Mouse (Mus musculus): ENCODE data around the gene Ajm1. TPM values are rescaled to one million over a fixed set of nuclear protein-coding genes. Genes with fewer than 3 reads are reported as not detected.

Gene Ajm1
- polyA plus RNA-seq, 1 experiment from 2014 or later, result 8.1 TPM

GRCm38 (mm10) chr2:25582466-25583119, 1.0 kb upstream of the Ajm1 start:
- peak; percentile 14; the same call in 1 of the 2 replicates for ATAC-seq (ENCODE audit: low FRiP score)
- no peak overlapping the region for H3K4me2 ChIP-seq
- H3K4me1 ChIP-seq (replicated peaks), result peaks cover 62% of the 10 kb centered on the region
- H3K27me3 ChIP-seq, result peaks cover 34% of the 10 kb centered on the region
- 42% methylated on average over 12 of the region's 12 CpGs for WGBS
- H3K36me3 ChIP-seq, result peaks cover 44% of the 10 kb centered on the region
- peak overlapping the region; percentile 65 for H3K27ac ChIP-seq
- H3K9ac ChIP-seq, result peak overlapping the region; percentile 43; the same call in 1 of the 2 replicates
- no peak overlapping the region for H3K4me3 ChIP-seq
- no peaks in the 10 kb centered on the region for H3K9me3 ChIP-seq

DNA sequence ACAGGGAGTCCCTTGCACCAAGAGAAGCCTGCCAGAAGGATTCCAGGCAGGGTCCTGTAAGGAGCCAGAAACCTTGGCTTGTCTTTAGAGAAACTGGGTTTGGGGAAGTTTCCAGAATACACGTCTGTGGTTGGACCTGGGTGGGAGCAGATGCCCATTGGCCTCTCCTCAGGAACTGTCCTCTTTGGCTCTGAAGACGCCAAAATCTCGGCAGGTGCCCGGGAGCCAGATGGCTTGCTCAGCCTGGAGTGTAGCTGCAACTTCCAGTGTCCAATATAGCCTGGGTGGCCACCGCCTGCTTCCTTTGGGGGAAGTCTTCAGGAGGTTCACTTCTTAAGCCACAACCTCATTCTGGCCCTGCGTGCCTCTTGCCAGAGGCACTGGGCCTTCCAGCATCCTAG, 344 bp upstream of the Ajm1 start:
- peak overlapping the region; percentile 65; the same call in 1 of the 2 replicates for H3K4me2 ChIP-seq
- H3K27me3 ChIP-seq, result peaks cover 41% of the 10 kb centered on the region
- H3K27ac ChIP-seq, result peak overlapping the region; percentile 65
- peaks cover 68% of the 10 kb centered on the region for H3K4me1 ChIP-seq (replicated peaks)
- 31% methylated on average over 6 of the region's 6 CpGs for WGBS
- ATAC-seq (ENCODE audit: low FRiP score), result no peak; the same call in 1 of the 2 replicates
- H3K36me3 ChIP-seq, result peaks cover 38% of the 10 kb centered on the region
- no peaks in the 10 kb centered on the region for H3K9me3 ChIP-seq
- peak overlapping the region; percentile 39; the same call in 1 of the 2 replicates for H3K9ac ChIP-seq
- H3K4me3 ChIP-seq, result no peak overlapping the region; the same call in 1 of the 2 replicates

DNA sequence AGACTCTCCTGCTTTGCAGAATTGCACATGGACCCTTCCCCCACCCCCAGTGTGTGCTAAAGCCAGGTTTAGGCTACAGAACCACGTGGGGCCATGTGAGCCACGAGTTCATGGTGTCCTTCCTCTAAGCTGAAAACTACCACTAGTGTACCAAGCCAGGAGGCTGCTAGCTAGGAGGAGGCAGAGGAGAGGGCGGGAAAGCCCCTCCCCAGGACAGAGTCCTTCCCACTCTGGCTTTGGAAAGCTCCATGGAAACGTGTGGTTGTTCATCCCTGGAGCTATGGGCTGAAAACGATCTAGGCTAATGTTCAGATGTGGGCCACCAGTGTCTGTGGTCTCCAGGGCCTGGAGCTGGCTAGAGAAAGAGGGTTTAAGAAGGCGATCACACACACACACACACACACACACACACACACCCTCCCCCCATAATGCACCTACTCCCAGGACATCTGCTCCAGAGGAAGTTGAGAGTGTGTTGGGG, 896 bp downstream of the Ajm1 start:
- peaks cover 74% of the 10 kb centered on the region for H3K4me1 ChIP-seq (replicated peaks)
- peak overlapping the region; percentile 52 for H3K4me3 ChIP-seq
- 44% methylated on average over 6 of the region's 6 CpGs for whole genome bisulfite sequencing
- H3K27ac ChIP-seq, result no peak overlapping the region
- peaks cover 27% of the 10 kb centered on the region for H3K36me3 ChIP-seq
- H3K4me2 ChIP-seq, result peak overlapping the region; percentile 65
- no peak for ATAC-seq (ENCODE audit: low FRiP score)
- peaks cover 53% of the 10 kb centered on the region for H3K27me3 ChIP-seq
- H3K9me3 ChIP-seq, result no peaks in the 10 kb centered on the region
- peak overlapping the region; percentile 75 for H3K9ac ChIP-seq

DNA sequence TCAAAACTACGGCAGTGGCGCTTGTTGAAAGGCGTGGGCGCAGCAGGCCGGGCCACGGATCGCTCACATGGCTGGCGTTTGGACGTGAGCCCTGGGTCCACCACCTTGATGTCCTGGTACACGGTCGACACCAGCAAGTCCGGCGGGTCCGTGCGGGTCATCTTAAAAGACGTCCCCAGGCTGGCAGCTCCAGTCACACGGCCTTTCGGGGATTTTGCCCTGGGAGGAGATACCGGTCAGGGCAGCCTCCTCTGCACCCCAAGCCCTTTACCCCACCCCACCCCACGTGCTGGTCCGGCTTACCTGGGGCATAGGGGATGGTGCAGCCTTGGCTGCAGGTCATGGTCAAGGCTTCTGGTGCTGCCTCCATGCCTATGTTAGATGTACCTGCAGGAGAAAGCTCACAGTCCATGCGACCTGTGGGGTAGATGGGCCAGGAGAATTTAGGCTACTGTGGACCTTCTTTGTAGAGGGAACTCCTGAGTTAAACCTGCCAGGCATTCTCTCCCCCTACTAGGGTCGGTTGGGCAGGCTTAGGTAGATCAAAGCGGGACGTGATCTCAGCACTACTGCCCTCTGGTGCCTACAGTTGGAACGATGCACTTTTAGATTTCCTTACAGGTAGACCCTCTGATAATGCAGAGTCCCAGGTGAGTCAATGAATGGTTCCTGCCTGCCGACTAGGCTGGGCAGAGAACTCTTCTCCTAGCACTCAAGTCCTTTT, 1.7 kb downstream of the Ajm1 start:
- peaks cover 79% of the 10 kb centered on the region for H3K4me1 ChIP-seq (replicated peaks)
- H3K9ac ChIP-seq, result peak overlapping the region; percentile 39; the same call in 1 of the 2 replicates
- WGBS, result 4% methylated on average over 27 of the region's 27 CpGs
- peak overlapping the region; percentile 37 for H3K4me2 ChIP-seq
- ATAC-seq (ENCODE audit: low FRiP score), result no peak
- no peak overlapping the region for H3K27ac ChIP-seq
- peaks cover 20% of the 10 kb centered on the region for H3K36me3 ChIP-seq
- peaks cover 55% of the 10 kb centered on the region for H3K27me3 ChIP-seq
- H3K9me3 ChIP-seq, result no peaks in the 10 kb centered on the region
- peak overlapping the region; percentile 52 for H3K4me3 ChIP-seq

DNA sequence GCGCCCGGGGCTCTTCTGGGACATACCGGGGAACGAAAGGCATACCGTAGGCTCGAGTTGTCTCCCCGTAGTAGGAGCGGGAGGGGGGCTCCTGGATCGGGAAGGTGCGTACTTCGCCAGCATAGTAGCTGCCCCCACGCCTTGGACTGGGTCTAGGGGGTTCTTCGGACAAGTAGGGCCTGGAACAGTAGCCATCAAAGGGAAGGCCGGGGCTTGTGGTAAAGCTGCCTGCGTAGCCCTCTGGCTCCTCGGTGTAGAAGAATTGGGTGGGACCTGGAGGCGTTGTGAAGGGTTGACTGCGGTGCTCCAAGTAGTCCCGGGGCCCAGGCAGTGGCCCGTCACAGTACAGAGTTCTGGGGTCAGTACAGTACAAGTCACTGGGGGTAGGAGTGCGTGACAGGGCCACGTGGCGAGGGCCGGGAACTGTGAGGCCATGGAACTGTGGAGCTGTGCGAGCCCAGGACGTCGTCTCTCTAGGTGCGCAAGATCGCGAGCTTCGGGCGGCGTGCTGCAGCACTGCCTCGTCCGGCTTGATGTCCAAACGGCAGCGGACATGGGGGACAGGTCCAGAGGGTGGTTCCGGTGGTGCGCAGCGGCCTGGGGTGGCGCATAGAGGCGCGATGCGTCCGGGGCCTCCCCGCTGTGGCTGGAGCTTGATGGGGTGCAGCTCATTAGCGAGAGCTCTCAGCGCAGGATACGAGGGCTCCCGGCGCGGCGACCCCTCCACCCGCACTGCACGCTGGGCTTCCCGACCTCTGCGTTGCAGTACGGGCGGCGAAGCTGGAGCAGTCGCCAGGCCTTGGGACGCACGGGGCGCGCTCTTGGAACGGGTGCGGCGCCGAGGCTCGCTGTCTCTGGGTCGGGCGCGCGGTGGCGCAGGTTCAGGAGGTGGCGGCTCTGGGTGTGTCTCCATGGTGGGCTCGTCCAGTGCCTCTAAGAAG, 2.5 kb downstream of the Ajm1 start:
- H3K4me2 ChIP-seq, result peak overlapping the region; percentile 37
- no peak for ATAC-seq (ENCODE audit: low FRiP score)
- H3K27me3 ChIP-seq, result peaks cover 55% of the 10 kb centered on the region
- H3K9me3 ChIP-seq, result no peaks in the 10 kb centered on the region
- H3K9ac ChIP-seq, result 0 out of 2 replicates have a peak overlapping the region, but pooled peaks have one; percentile 39
- WGBS, result 5% methylated on average over 75 of the region's 77 CpGs
- peaks cover 81% of the 10 kb centered on the region for H3K4me1 ChIP-seq (replicated peaks)
- no peak overlapping the region for H3K27ac ChIP-seq
- peaks cover 11% of the 10 kb centered on the region for H3K36me3 ChIP-seq
- peak overlapping the region; percentile 27 for H3K4me3 ChIP-seq

DNA sequence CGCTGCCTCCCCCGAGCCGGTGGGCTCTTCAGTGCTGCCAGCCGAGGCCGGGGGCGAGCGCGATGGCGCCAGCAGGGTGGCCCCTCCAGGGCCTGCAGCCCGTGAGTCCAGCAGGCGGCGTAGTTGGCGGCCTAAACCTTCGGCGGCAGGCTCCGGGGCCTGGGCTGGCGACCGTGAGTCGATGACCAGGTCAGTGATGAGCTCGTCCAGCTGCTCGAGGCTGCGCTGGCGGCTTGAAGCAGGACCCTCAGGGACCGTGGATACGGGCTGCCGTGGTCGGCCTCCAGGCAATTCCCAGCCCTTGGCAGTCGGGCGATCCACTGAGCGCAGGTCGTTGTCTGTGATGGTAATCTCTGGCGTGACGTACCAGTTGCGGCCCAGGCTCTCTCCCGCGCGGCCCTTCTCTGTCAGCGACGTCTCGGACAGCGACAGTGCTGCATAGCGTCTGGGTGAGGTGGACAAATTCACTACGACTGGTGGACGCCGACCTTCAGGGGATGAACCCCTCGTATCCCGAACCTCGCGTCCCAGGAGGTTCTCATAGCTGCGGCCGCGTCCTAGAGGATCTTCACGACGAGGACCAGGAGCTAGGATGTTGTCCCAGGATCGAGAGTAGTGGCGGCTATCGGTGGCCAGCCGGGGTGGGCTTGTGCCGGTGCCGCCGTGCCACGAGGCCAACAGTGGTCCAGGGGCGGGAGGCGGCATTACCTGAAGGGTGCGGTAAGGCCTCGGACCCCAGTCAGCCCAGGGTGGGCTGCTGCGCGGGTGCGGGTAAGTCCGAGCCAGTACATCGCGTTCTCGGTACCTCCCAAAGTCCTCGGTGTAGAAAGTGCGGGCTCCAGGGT, 3.4 kb downstream of the Ajm1 start:
- WGBS, result 6% methylated on average over 71 of the region's 75 CpGs
- Histone ChIP-seq H3K9me3 (no peaks in the 10 kb centered on the region), H3K9ac (peak overlapping the region; percentile 55; the same call in 1 of the 2 replicates), H3K4me2 (peak overlapping the region; percentile 40), H3K4me3 (peak overlapping the region; percentile 27), H3K4me1 (replicated peaks) (peaks cover 82% of the 10 kb centered on the region), H3K27me3 (peaks cover 55% of the 10 kb centered on the region), H3K36me3 (peaks cover 3% of the 10 kb centered on the region), H3K27ac (no peak overlapping the region)
- no peak for ATAC-seq (ENCODE audit: low FRiP score)

DNA sequence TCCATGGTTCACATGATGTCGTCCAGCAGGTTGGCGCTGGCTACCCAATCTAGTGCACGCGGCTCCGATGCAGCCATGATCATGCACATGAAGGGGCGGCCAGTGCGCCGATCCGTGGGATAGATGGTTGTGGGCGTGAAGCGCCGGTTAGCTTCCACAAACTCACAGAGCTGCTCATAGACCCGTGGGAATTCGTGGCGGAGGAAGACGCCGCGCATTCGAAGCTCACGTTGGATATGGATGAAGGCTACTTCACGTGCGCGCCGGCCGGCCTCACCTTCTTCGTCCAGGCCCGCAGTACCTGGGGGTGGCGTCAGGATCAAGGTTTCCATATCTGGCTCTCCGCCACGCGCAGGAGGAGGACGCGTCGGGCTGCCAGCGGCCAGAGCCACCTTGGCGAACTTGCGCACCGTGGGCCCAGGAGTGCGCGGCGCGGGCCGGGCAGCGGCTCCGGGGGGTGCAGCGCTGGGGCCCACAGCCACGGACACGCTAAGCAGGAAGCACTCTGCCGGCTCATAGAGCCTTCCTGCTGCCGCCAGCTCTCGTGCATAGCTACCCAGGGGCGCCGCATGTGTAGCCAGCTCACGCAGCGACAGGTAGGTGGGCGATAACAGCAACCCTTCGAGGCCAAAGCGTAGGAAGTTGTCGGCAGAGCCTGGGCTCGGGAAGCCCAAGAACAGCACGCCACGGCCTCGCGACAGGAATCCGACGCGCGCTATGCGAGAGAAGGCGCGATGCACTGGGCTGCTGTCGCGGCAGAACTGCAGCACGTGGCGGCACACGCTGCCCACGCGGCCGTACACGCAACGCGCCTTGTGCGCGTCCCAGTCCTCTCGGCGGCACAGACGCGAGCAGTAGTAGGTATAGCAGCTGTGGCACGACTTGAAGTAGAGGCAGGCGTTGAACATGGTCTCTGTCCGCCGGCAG, 4.3 kb downstream of the Ajm1 start:
- WGBS, result 15% methylated on average over 92 of the region's 92 CpGs
- H3K4me1 ChIP-seq (replicated peaks), result peaks cover 79% of the 10 kb centered on the region
- ATAC-seq (ENCODE audit: low FRiP score), result no peak
- peaks cover 55% of the 10 kb centered on the region for H3K27me3 ChIP-seq
- no peaks in the 10 kb centered on the region for H3K9me3 ChIP-seq
- peak overlapping the region; percentile 27 for H3K4me3 ChIP-seq
- peak overlapping the region; percentile 40 for H3K4me2 ChIP-seq
- H3K36me3 ChIP-seq, result no peaks in the 10 kb centered on the region; the same call in 1 of the 2 replicates
- peak overlapping the region; percentile 55; the same call in 1 of the 2 replicates for H3K9ac ChIP-seq
- no peak overlapping the region for H3K27ac ChIP-seq

DNA sequence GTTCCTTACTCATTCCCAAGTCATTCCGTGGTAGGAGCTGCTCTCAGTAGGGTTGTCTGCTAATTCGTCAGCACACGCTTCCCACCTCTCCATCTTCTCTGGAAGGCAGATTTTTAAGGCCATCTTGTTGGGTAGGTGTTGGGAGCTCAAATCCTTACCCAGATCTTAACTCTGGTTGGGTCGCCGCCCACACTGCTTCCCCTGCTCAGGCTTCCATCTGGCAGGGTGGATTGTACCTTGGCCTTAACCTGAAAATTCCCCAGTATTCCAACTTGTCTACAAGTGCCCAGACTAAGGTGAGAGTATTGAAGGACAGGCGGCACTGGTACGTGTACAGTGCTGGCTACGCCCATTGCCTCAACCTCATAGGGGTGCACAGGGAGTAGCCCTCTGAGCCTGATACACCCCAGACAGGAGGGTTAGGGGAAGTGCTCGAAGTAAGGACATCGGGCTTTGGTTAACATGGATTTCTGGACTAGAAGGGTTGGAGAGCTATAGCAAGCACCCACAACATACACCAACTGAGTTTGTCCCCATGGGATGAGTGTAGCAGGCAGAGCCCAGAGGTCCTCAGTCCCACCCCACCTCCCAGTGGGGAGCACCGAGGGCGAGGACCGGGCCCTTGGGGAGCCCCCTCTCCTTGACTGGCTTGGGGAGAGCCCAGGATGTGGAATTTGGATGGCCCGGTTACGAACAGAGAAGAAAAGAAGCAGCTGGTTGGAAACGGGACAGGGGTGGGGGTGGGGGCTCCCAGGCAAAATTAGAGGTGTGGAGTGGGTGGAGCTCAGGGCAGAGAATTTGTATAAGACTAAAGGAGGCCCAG, 5.3 kb downstream of the Ajm1 start:
- Histone ChIP-seq H3K9me3 (no peaks in the 10 kb centered on the region), H3K27me3 (peaks cover 55% of the 10 kb centered on the region), H3K4me2 (peak overlapping the region; percentile 96), H3K4me3 (no peak overlapping the region), H3K4me1 (replicated peaks) (peaks cover 71% of the 10 kb centered on the region), H3K27ac (no peak overlapping the region), H3K36me3 (peaks cover 9% of the 10 kb centered on the region), H3K9ac (peak overlapping the region; percentile 81; the same call in 1 of the 2 replicates)
- WGBS, result 73% methylated on average over 16 of the region's 16 CpGs
- no peak for ATAC-seq (ENCODE audit: low FRiP score)

GRCm38 (mm10) chr2:25575432-25576027, 6.0 kb downstream of the Ajm1 start:
- Histone ChIP-seq H3K27me3 (peaks cover 50% of the 10 kb centered on the region), H3K4me2 (peak overlapping the region; percentile 96), H3K36me3 (peaks cover 15% of the 10 kb centered on the region), H3K4me3 (peak overlapping the region; percentile 64), H3K9me3 (no peaks in the 10 kb centered on the region), H3K27ac (peak overlapping the region; percentile 91), H3K4me1 (replicated peaks) (peaks cover 64% of the 10 kb centered on the region), H3K9ac (peak overlapping the region; percentile 81)
- ATAC-seq (ENCODE audit: low FRiP score), result no peak
- WGBS, result 10% methylated on average over 21 of the region's 21 CpGs

All from hindbrain, embryonic 13.5 days (tissue).